Mouse (Mus musculus): ENCODE data around the gene Cbx7.

DNA sequence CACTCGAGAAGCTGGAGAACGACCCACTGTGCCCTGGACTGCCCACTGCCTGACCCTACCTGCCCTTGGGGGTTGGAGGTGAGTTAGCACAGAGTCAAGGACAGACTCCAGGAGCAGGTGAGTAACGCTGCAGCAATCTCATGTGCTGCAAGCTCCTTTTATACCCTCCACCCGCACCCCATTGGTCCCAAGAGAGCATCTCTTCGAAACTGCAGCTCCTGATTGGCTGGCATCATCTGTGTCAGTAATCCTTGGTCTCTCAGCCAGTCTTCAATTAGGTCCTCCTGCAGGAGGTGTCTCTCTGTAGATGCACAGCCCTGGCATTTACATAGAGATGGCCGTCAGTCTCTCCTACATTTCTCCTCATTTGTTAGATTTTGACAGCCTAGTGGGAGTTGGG, 3.6 kb downstream of the Cbx7 start:
- TF ChIP-seq CTCF (IDR thresholded peaks at IDR 0.05; ENCODE audit: low read depth, low read length), result no peak
- TF ChIP-seq POLR2A (IDR thresholded peaks at IDR 0.05; ENCODE audit: extremely low read depth, insufficient read depth, low read length), result no peak
